Mouse (Mus musculus) stomach, postnatal 0 days (tissue): Measurements from ENCODE around the gene Amz2.

Source experiments
- CTCF ChIP-seq: IDR thresholded peaks from 2 replicates; pipeline ENCODE4 v1.5.1; 2016; ENCODE audit warnings: antibody characterized with exemption, low read depth, mild to moderate bottlenecking, moderate library complexity
- EP300 ChIP-seq: optimal IDR thresholded peaks from 2 replicates; pipeline ENCODE3; 2016; ENCODE audit warnings: antibody characterized with exemption

GRCm38 (mm10) chr11:109458165-109458564, 32.4 kb downstream of the Amz2 start:
- TF ChIP-seq CTCF, result no peak
- no peak for TF ChIP-seq EP300
